Mouse (Mus musculus) frontal cortex, postnatal 10 days (tissue): ENCODE data around the gene Drosha.
A peak's percentile ranks its signal among the peaks of the same experiment; 100 is the strongest.
"Not testable (repeated sequence)": the region's sequence is repeated elsewhere in the genome, so short reads cannot be mapped to it uniquely, and the experiment has no call there.

Experiments
- DNase-seq, 2 experiments: peaks; one replicate each; pipeline ENCODE4 v3.0.0; 2022; ENCODE audit warnings: low spot score in 2 of 2, mixed read lengths in 1 of 2

The Drosha gene

DNA sequence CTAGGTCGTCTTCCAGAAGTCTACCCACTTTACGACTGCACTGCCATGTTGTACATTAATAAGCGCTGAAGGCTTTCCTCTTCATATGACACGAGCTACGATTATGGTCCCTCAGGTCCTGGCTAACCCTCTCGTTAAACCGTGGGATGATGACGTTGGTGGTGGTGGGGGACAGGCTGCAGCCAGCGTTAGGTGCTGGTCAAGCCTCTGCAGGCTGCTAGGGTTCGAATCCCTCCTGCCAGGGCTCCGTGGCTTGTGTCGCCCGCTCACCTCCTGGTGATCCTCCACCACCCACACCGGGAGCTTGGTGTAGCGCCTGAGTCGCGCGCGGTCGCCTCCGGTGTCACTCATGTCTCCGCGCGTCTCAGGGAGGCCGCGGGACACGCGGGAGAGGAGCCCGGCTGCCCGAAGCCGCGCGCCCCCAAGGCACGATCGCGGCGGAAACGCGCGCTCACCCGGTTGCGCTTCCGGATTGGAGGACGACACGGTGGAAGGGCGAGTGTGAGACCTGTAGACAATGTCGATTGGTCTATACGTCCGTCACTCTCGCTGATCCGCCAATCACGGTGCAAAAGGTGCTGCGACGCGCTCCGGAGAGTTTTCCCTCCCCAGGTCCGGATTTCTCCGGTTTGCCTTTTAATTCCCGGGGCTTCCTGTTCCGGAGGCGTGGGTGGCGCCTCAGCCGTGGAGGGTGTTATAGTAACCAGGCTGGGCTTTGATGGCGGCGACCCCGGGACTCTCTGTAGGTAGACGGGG is at the start of gene Drosha, which contains the start of gene 6030458C11Rik:
Gene Drosha (plus strand): TSS at position 619 of the 756 bp plus-strand sequence.
Gene 6030458C11Rik (minus strand): TSS at position 453 of the 756 bp plus-strand sequence.
- DNase-seq: peak; percentile 96 to 99

DNA sequence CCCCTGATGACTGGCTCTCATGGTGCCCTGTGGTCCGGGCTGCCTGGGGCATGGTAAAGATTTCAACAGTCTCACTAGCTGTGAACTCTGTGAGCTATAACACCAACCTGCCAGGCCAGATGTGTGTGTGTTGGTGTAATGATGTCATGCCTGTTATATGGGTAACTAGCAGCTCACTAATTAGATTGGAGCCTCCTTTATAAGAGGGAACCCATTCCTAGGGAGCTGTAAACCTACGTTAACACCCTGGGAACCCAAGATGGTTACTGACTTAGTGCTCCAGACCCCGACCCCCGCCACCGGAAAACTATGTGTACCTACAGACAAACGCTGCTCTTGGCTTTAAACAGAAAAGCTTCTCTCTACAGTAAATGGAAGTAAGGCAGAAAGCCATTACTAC is 43.3 kb upstream of the Drosha start:
- no peak for DNase-seq

DNA sequence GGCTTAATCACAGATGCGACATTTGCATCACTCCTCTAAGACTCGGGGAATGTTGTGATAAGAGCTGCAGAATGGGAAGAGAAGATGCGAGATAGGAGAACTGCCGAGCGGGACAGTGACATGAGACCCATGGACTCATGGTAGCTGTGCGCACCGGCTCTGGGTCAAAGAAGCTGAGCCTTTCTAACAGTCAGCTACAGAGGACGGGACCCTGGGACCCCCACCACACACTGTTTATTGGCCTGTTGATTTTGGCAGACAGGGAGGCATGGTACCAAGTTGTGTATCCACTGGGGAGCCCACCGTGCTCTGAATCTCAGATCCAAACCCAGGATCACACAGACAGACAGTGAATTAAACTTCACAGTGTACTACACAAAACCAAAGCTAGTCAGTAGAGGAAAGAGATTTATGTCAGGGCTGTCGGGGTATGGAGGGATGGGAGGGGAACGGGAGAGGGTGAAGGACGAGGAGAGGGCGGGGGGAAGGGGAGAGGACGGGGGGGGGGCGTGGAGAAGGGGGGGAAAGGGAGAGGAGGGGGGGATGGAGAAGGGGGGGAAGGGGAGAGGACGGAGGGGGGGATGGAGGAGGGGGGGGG is 42.8 kb upstream of the Drosha start:
- no peak for DNase-seq

DNA sequence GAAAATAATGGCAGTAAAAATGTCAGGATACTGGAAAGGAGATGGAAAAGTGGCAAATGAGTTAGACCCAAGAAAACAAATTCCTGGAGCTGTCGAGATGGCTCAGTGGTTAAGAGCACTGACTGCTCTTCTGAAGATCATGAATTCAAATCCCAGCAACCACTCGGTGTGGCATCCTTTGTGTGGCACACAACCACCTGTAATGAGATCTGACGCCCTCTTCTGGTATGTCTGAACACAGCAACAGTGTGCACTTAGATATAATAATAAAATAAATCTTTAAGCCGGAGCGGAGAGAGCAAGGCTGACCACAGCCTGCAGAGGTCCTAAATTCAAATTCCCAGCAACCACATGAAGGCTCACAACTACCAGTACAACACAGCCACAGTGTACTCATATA is 36.1 kb upstream of the Drosha start:
- no peak for DNase-seq

DNA sequence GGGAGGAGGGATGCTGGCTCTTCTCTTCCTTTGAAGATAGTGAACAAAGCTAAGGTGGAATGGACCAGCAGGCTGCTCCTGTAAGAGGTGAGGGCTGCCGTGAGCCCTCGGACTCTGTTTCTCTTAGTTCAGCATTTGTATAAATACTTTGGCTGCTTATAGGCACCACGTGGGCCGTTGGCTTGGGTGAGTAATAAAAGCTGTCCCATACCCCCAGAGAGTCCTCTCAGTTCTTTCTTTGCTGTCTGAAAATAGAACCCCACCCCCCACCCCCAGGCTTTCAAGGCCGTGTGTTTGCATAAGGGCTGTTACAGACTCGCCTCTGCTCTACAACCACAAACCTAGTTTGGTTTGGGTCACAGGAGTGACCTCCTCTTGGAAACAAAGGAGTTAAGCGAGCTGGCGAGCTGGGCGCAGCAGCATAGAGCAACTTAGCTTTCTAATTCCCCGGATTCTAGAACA is 35.2 kb upstream of the Drosha start:
- no peak for DNase-seq

DNA sequence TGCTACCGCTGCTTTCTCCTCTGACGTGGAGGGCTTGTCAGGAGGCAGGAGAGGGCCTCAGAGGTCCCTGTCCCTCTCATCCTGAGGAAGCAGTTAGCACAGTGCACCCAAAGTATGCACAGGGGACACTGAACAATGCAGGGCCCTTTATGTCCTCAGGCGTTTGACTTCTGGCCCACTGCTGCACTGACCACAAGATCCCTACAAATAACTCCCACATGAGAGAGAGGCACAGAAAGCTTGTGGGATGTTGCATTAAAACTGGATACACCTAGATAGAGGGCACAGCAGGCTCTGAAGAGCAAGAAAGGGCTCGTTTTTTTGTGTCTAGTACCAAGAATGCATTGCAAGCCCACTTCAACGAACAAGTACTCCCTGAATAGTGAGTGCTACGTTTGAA is 30.3 kb upstream of the Drosha start:
- no peak for DNase-seq

DNA sequence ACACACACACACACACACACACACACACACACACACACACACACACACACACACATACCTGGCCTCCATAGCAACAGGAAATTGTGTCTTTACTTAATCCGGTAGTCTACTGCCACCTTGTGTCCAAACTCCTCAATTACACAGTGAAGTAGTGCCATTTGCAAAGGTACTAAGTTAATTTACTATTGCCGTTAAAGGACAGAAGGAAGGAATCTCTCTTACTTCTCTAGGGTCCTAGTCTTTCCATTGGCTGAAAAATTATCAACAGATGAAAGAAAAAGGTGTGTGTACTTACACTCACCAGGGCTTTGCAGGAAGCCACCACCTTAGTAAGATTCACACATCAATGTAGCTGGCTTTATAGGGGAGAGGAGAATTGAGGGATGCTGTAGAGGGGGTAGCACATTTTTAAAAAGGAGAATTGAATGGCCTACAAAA is 29.1 kb upstream of the Drosha start:
- DNase-seq: peak in 1 of 2 experiments; percentile 45

DNA sequence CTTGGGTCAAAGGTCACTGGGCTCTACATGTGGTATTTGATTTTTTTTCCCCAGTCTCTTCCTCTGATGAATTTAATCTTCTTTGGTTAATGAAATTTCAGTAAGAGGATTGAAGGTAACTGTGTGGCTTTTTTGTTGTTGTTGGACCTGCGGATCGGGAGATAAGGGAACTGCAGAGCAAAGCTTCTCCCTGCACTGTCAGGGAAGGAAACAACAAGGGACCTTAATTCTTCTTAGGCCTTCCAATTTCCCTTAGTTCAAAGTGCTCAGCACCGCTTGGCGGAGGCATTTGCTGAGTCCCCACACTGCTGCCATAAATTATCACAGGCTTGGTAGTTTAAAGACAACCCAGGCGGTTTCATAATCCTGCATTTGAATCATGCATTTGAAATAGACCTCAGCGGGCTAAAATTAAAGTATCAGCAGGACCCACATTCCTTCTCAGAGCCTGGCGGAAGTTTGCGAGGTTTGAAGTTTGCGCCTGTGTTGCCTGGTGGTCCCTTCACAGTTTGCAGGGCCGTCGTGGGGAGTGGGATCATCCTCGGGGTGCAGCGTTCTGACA is 28.6 kb upstream of the Drosha start:
- no peak for DNase-seq

DNA sequence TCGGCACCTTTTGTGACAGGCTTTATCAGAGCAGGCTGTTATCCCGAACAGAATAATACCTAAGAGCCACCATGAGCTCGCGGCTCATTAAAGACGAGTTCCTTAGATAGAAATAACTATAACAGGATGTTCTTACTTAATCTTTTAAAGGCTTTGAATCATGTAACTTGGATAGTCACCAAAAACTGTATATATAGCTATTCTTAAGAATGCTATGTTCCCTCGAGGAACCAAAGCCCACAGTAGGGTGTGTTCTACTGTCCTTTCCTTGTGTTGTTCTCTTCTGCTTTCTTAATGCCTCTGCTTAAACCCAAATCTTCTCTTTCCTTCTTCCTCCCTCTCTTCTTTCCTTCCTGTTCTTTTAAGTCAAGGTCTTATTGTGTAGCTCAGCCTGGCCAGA is 26.6 kb upstream of the Drosha start:
- no peak for DNase-seq

DNA sequence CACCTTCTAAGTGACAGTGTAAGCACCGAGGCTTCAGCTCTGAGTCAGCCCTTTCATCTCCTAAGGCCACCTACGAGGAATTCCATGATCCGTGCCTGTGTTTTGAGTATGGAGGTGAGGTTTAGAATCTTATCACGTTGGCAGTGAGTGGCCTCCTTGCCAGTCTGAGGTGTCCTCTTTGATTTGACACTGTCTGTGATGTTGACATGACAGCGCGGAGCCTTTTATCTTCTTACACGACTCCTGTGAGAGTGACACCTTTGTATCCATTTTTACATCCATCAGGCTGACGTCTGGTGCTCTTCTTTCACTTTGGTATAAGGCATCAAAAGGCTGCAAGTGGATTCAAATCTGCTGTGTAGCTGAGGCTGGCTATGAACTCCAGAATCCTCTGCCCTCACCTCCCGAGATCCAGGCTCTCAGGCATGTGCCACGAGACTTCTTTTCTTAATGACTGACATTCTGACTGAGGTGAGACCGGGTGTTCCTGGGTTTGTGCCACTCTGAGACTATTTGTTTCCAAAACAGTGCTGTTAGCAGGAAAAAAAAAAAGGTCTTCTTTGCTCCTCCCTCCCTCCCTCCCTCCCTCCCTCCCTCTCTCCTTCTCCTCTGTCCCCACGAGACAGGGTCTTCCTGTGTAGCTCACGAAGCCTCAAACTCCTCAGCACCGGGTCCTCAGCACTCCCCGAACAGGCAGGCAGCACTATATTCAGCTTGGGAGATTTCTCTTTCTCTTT is 24.0 kb upstream of the Drosha start:
- no peak for DNase-seq

DNA sequence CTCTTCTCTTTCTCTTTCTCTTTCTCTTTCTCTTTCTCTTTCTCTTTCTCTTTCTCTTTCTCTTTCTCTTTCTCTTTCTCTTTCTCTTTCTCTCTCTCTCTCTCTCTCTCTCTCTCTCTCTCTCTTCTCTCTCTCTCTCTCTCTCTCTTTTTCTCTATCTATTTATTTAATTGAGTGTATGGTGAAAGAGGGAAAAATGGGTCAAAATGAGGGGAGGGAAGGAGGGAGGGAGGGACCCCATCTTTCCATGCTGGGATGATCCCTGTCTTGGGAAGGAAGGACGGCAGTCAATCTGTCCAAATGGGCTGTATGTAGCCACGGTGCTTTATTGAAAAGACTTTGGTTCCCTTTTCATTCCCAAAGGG is 23.5 kb upstream of the Drosha start:
- not testable (repeated sequence) for DNase-seq

DNA sequence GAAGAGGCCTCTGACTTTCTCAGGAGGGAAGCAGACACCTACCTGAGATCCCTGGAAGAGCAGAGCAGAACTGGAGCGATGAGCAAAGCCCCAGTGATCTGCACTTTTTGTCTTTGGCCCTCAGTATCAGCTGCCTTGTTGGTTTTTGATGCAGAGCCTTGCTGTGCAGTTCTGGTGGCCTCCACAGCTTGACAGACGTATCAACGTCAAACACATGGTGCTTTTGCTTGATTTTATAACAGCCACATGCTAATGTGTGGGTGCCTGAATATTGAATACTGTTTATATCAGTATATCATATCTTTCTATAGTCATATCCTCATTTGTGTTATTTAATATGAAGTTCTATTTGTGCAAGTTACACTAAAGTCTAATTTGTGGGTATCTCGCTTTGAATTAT is 19.5 kb upstream of the Drosha start:
- no peak for DNase-seq

DNA sequence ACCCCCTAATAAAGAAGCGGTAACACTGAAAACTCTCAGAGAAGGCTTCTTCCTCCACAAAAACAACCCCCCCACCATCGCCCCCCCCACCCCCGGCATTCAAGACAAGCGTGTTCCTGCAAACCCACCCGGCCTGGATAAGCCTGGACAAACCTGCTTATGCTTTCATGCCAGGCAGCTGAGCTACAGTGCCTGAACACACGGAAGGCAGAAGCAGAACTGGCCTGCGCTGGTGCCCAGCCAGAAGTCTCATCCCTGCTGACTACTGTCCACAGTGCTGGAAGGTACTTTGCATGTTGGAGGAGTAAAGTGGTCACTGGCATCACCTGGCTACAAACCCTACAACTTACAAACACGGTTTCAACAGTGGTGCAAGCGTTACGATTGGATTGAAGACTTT is 17.5 kb upstream of the Drosha start:
- no peak for DNase-seq

DNA sequence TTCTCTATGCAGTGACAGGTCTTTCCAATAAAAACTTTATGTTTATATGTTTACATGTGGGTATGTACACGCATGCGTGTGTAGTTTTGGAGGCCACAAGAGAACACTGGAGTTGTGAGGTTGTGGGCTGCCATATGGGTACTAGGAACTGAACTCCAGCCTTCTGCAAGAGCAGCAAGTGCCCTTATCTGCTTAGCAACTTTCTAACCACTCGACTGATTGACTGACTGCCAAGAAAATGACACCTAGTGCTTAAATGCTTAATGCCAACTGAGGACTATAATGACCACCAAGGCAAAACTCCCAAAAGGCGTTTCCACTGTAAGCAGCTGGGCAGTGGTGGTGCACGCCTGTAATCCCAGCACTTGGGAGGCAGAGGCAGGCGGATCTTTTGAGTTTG is 15.3 kb upstream of the Drosha start:
- no peak for DNase-seq

DNA sequence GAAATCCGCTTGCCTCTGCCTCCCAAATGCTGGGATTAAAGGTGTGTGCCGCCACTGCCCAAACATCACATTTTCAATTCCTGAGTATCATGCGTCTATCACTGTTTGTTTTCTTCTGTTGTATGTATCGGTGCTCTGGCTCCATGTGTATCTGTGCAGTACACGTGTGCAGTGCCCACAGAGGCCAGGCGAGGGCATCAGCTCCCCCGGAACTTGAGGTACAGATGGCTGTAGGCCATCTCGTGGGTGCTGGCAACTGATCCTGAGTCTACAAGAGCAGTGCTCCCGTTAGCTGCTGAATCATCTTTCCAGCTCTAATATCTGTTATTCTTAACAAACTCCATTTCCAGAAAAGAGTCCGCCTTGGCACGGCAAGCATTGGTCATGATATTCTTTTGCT is 12.0 kb upstream of the Drosha start:
- no peak for DNase-seq

DNA sequence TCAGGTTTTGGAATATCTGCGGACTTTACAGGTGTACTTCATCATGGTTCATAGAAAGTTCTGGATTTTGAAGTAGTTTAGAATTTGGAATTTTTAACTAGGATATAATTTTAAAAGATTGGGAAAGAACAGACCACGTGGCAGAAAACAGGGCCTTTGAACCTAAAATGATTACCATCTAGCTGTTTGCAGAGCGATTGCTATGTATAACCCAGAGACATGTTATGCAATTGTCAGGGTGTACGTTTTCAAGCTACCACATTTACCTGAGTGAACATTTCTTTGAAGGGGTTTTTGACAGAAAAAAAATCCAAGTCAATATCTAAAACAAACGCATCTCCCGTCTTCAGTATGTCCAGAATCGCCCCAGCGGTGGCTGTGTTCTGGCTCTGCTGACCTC is 7.0 kb upstream of the Drosha start:
- no peak for DNase-seq

DNA sequence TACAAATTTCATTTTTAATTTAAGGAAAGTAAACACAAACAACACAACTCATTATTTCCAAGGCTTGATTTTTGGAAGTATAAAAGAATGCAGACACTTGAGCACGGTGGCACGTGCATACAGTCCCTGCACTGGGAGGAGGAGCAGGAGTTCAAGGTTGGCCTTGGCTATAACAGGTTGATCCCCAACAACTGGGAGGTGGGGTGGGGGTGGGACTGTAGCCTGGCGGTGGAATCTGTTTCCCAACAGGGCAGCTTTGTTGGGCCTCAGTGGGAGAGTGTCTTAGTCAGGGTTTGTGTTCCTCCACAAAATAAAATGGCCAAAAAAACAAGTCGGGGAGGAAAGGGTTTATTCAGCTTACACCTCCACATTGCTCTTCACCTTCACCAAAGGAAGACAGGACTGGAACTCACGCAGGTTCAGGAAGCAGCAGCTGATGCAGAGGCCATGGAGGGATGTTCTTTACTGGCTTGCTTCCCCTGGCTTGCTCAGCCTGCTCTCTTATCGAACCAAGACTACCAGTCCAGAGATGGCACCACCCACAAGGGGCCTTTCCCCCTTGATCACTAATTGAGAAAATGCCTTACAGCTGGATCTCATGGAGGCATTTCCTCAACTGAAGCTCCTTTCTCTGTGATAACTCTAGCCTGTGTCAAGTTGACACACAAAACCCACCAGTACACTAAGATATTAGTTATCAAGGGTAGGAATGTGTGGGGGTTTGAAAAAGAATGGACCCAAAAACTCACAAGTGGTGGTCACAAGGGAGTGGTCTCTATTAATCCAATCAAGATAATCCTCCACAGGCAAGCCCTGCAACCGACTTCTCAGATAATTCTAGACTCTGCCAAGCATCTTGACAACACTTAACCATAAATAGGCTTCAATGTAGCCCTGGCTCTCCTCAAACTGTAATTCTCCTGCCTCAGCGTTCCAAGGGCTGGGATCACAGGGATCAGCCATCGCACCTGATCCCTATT is 1.9 kb upstream of the Drosha start:
- no peak for DNase-seq

DNA sequence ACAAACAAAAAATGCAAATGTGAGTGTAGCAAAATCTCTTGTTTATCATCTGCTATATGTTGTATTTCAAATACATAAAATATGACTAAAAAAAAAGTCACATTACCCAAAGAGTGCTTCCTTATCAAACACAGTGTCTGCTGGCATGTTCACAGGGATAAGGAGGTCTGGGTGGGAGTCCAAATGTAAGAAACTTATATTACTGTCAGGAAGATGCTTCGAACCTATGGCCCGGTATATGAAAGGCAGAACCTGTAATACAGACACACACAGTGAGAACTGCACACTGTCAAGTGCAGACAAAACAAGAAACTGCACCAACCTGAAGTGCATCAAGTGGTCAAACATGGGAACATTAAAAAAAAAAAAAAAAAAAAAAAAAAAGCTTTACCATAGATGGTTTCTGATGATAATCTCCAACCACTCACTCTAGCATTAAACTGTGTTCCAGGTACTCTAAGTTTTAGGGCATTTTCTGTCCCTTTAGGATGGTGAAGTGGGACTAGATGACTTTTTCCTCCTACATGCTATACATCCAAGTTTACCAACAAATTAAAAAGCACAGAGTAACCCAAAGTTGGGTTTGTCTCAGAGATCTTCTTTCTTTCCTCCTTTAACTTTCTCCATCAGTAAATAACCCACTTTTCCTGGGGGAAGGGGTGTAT is 1.0 kb upstream of the Drosha start:
- DNase-seq: no peak

DNA sequence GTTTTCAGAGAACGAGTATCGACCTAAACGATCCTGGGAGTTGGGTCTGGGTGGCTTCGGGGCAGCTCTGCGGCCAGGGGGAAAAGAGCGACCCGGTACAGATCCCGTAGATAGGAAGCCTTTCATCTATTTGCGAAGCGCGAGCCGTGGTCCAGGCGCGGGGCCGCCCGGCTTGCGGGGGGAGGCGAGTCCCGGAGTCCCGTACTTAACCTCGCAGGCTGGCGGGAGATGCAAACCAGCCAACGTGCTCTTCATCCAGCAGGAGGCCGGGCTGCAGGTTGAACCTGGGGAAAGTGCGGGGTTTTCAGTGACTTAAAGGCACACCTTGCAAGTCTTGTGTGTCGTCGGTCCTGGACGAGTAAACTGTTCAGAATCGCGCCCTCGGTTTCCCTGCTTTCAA is 350 bp downstream of the Drosha start:
- DNase-seq: no peak

DNA sequence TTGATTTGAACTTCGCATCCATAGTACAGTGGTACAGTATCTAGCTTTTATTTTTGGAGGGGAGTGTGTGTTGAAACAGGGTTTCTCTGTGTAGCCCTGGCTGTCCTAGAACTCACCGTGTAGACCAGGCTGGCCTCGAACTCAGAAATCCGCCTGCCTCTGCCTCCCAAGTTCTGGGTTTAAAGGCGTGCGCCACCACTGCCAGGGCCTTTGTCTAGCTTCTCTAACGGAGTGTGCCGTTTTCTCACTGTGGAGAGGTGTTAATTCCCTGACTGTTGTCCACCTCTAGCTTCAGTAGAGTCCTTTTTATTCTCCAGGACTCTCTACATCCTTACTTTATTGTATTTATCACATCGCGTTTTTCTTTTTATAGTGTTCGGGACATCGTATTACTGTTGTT is 793 bp downstream of the Drosha start:
- no peak for DNase-seq

DNA sequence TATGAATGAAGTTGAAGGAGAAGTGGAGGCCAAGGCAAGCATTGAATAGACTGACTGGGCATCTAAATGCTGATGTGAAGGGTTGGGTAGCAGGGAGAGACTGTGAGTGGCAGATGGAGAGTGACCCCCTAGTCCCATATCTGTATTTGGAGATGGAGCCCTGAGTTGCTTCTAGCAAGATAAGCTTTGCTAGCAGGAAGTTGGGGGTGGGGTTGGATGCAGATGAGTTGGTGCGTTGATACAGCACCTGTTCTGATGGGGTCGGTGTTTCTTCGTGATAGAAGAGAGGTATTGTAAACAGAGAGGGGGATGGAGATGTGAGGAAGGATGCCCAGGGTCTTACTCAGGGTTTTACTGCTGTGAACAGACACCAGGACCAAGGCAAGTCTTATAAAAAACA is 5.3 kb downstream of the Drosha start:
- no peak for DNase-seq
